Mouse (Mus musculus) adrenal gland, postnatal 14 days (tissue): Measurements from ENCODE around the gene H2al1b. TPM values are rescaled to one million over a fixed set of nuclear protein-coding genes. Genes with fewer than 3 reads are reported as not detected.
A peak's percentile ranks its signal among the peaks of the same experiment; 100 is the strongest.
"Not testable (repeated sequence)": the region's sequence is repeated elsewhere in the genome, so short reads cannot be mapped to it uniquely, and the experiment has no call there.

Experiments used
- DNase-seq: peaks from one replicate; pipeline ENCODE4 v3.0.0; 2021; ENCODE audit warnings: mixed read lengths
- long read RNA-seq, 2 experiments: library from polyadenylated mRNA; stranded (forward); transcript quantifications; one replicate each; pipeline ENCODE4 v2.0.0; 2021
- total RNA-seq: library from RNA; stranded (reverse); gene quantifications from 2 replicates; pipeline ENCODE4 v1.2.3, GENCODE M21; 2021

H2al1b gene
- not detected in 2 replicates for total RNA-seq
- long read RNA-seq, experiment 1: 0 reads
- long read RNA-seq, experiment 2: 0 reads

DNA sequence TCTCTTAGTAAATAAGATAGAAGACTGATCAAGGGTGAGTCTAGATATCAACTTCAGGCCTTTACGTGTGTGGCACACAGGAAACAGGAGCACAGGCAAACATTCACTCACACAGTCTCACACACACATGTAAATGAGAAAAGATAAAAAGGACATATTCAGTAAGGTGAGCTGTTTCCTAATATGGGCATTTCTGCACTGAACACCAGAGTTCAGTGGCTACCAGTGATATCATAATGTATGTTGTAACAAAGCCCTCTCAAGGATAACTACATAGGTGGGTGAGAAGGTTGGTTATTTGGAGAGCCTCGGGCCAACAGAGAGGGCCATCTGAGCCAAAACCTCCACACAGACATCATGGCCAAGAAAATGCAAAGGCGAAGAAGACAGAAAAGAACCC lies at the start of gene H2al1b:
TSS of gene H2al1b (plus strand) at position 301 of the 400 bp plus-strand sequence.
- not testable (repeated sequence) for DNase-seq

DNA sequence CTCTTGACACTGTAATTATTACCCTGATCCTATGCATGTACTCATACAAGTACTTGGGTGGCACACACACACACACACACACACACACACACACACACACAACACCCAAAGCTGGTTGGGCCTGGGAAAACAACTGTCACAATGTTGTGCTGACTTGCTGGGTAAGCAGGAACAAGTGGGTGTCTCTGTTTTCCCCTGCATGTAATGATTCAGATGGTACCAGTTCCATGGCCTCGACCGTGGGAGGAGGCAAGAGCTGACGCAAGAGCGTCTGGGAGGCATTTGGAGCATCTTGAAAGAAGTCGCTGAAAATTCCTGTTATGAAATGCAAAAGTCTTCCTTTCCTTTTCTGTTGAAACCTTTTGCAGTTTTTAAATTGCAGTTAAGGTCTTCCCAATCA lies 48.2 kb upstream of the H2al1b start:
- peak; percentile 22 for DNase-seq

DNA sequence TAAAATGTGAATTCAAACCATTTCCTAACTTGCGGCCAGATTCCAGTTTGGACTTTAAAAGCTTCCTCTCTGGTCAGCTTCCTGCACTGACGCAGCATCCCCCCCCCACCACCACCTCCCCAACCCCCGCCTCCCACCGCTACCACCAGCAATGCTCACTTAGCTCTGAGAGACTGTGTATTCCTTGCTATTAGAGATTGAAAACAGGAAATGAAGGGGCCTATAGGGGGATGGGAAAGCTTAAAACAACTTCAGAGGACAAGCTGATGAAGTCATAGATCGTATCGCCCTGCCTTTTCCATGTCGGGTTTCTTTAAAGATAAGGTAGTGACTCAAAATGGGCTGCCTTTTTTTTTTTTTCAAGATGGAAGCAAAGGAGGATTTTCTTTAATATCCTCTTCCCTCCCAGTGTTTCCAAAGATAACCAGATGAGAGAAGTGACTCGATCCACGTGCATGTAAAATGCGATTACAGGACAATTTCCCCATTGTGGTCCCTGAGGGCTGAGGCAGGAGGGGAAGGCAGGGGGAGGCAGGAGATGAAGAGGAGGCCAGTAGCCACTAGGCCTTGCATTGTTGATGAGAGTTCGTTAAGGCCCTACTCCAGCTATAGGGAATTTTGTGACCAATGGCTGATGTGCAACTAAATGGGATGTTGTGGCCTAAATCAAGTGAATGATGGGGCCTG lies 47.6 kb upstream of the H2al1b start:
- no peak for DNase-seq

DNA sequence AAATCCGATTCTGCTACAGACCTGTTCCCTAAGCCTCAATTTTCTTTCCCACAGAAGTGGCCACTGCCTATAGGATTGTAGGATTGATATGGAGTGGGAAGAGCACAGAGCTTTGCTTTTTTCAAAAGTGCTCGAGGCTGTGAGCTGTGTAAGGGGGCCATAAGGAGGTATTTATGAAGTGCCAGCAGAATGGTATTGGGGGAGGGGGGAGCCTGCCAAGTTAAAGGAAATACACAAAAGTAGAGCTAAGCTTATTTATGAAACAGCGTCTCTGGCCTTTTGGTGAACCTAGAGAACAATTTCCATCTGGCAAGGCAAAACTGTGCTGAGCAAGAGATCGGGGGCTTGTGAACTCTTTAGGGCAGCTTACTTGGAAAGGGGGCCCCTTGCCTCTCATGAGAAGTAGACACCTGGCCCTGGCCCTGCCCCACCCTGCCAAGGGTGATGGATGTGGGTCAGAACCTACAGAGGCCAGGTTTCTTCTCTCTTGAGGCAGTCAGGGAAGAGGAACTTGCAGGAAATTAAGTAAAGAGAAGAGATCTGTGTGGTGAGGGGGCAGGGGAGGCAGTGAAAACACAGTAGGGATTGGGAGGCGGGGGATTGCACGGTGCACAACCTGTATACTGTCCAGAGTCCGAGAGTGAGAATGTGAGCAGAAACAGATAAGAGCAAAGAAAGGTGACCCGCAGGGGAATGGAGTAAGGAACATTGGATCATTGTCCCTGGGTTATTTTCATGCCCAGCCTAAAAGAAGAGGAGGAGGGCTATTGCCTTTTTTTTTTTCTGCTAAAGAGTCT lies 46.5 kb upstream of the H2al1b start:
- no peak for DNase-seq

- DNase-seq: no peak
Observed at GRCm38 (mm10) chrX:11264918-11265317, 37.3 kb upstream of the H2al1b start.

DNA sequence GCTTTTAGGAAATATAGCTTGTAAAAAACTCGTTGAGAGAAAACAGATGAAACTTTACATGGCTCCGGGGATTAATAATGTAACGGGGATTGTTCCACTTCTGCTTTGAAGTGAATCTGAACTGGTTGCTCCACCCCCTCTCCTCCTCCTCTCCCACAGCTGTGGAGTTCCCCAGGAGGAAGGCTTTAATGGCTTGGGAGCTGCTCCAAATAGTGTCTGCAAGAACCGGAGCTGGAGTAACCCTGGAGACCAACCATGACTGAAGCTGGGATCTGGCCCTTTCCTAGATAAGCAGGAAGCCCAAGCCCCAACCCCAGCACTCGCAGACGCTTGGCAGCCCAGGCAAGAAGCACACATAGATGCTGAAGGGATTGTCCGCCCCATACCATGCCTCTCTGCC lies 34.4 kb upstream of the H2al1b start:
- no peak for DNase-seq

DNA sequence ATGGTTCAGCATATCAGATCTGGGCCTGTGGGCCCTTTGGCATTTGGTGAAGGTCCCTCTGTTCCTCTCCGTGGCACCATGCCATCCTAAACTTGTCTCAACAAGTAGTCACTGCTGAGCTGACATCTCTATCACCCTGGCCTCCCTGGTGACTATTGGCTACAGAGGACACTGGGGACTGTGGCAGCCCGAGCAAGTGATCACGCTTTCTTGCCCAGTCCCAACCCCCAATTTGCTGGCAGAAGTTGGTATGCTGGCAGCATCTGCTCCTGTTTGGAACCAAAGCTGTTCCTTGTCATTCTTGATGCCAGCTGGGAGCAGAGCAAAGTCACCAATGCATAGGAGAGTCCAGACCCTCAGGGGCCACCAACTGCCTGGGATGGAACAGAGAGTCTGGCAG lies 33.2 kb upstream of the H2al1b start:
- peak; percentile 37 for DNase-seq

- no peak for DNase-seq
Observed at GRCm38 (mm10) chrX:11273190-11273589, 29.0 kb upstream of the H2al1b start.

- DNase-seq: no peak
Observed at GRCm38 (mm10) chrX:11277083-11277482, 25.1 kb upstream of the H2al1b start.

- no peak for DNase-seq
Observed at GRCm38 (mm10) chrX:11280741-11281140, 21.5 kb upstream of the H2al1b start.

DNA sequence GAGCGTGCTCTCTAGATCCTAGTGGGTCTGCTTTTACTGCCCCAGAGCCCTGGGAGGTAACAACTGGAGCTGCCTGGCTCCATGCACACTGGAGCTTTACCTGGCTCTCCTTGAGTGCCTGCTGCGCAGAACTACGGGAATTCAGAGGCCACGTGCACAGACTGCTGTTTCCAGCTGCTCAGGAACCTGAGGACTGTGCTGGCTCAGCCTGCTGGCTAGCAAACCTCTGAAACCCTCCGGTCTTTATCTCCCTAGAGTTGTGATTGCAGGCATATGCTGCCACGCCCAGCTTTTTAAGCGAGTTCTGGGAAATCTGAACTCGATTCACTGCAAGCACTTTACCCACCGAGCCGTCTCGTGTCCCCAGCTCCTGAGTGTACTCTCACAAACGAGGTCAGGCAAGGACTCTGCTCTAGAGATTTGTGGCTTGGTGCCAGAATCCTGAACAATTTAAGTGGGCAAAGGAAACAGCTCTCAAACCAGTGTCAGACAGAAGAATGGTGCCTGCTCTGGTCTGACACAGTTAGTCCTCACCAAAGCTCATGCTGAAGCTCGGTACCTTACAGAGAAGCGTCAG lies 13.8 kb upstream of the H2al1b start:
- DNase-seq: peak; percentile 19

DNA sequence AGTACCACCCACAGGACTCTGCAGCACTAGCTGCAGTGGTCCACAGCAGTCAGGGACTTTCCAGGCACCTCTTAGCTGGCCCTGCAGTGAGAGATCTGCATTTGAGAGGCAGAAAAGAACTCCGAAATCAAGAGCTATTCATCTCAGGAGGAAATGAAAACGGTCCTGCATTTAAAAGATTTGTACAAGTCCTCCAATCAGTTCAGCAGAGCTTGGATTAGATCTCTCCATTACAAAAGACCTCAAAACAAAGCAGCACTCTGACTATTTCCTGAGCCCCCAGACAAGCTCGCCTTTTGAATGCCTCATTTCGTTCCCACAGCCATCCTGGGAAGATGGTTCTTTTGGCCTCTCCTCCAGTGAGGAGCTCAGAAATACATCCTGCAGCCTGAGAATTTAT lies 13.0 kb upstream of the H2al1b start:
- DNase-seq: no peak

- not testable (repeated sequence) for DNase-seq
Observed at GRCm38 (mm10) chrX:11298957-11299356, 3.3 kb upstream of the H2al1b start, which contains the start of gene H2al1a. Gene H2al1a, plus strand, starts transcription at chrX:11299257.

DNA sequence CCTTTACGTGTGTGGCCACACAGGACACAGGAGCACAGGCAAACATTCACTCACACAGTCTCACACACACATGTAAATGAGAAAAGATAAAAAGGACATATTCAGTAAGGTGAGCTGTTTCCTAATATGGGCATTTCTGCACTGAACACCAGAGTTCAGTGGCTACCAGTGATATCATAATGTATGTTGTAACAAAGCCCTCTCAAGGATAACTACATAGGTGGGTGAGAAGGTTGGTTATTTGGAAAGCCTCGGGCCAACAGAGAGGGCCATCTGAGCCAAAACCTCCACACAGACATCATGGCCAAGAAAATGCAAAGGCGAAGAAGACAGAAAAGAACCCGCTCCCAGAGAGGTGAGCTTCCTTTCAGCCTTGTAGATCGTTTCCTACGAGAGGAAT lies 3.1 kb downstream of the H2al1b start, which contains the start of gene H2al1c:
TSS of gene H2al1c (plus strand) at position 301 of the 400 bp plus-strand sequence.
- DNase-seq: not testable (repeated sequence)

DNA sequence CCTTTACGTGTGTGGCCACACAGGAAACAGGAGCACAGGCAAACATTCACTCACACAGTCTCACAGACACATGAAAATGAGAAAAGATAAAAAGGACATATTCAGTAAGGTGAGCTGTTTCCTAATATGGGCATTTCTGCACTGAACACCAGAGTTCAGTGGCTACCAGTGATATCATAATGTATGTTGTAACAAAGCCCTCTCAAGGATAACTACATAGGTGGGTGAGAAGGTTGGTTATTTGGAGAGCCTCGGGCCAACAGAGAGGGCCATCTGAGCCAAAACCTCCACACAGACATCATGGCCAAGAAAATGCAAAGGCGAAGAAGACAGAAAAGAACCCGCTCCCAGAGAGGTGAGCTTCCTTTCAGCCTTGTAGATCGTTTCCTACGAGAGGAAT lies 6.3 kb downstream of the H2al1b start, which contains the start of gene H2al1d:
TSS of gene H2al1d (plus strand) at position 301 of the 400 bp plus-strand sequence.
- DNase-seq: not testable (repeated sequence)

GRCm38 (mm10) chrX:11311634-11312033 lies 9.4 kb downstream of the H2al1b start, which contains the start of gene H2al1e:
Gene H2al1e, plus strand, starts transcription at chrX:11311934.
- not testable (repeated sequence) for DNase-seq

DNA sequence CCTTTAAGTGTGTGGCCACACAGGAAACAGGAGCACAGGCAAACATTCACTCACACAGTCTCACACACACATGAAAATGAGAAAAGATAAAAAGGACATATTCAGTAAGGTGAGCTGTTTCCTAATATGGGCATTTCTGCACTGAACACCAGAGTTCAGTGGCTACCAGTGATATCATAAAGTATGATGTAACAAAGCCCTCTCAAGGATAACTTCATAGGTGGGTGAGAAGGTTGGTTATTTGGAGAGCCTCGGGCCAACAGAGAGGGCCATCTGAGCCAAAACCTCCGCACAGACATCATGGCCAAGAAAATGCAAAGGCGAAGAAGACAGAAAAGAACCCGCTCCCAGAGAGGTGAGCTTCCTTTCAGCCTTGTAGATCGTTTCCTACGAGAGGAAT lies 12.6 kb downstream of the H2al1b start, which contains the start of gene H2al1f:
TSS of gene H2al1f (plus strand) at position 301 of the 400 bp plus-strand sequence.
- not testable (repeated sequence) for DNase-seq

DNA sequence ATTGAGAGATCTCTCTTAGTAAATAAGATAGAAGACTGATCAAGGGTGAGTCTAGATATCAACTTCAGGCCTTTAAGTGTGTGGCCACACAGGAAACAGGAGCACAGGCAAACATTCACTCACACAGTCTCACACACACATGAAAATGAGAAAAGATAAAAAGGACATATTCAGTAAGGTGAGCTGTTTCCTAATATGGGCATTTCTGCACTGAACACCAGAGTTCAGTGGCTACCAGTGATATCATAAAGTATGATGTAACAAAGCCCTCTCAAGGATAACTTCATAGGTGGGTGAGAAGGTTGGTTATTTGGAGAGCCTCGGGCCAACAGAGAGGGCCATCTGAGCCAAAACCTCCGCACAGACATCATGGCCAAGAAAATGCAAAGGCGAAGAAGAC lies 15.7 kb downstream of the H2al1b start, which contains the start of gene H2al1g:
TSS of gene H2al1g (plus strand) at position 301 of the 400 bp plus-strand sequence.
- not testable (repeated sequence) for DNase-seq

DNA sequence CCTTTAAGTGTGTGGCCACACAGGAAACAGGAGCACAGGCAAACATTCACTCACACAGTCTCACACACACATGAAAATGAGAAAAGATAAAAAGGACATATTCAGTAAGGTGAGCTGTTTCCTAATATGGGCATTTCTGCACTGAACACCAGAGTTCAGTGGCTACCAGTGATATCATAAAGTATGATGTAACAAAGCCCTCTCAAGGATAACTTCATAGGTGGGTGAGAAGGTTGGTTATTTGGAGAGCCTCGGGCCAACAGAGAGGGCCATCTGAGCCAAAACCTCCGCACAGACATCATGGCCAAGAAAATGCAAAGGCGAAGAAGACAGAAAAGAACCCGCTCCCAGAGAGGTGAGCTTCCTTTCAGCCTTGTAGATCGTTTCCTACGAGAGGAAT lies 19.0 kb downstream of the H2al1b start, which contains the start of gene H2al1h:
TSS of gene H2al1h (plus strand) at position 301 of the 400 bp plus-strand sequence.
- DNase-seq: not testable (repeated sequence)

- DNase-seq: not testable (repeated sequence)
Observed at GRCm38 (mm10) chrX:11324359-11324758, 22.1 kb downstream of the H2al1b start, which contains the start of gene H2al1i. Gene H2al1i, plus strand, starts transcription at chrX:11324659.

GRCm38 (mm10) chrX:11327522-11327921 lies 25.3 kb downstream of the H2al1b start, which contains the start of gene H2al1j:
Gene H2al1j, plus strand, starts transcription at chrX:11327822.
- DNase-seq: not testable (repeated sequence)

DNA sequence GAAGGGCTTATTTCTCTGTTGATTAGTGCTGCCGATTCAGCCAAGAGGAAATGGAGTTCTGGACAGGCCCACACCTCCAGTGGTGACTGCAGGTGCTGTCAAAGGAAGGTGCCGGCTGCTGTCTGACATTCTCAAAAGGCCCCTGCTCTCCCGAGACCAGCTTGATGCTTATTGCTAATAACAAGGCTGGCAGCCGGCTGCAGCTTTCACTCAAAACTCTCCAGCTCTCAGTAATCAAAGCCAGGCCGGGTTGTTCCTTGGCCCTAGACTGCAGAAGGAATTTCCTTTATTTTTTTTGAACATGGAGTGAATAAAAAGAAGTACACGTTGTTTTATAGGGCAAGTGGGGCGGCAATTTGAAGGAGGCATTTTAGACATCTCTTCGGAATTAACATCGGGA lies 43.5 kb downstream of the H2al1b start:
- no peak for DNase-seq
